Mouse (Mus musculus) intestine, embryonic 16.5 days (tissue): ENCODE data around the gene Adamts3. TPM values are rescaled to one million over a fixed set of nuclear protein-coding genes. Genes with fewer than 3 reads are reported as not detected.

Experiments used
- ATAC-seq: fragments of 200-750 bp; cut with Nextera tagmentation; 2 replicates; pipeline ENCODE4 v1.8.0; 2017; ENCODE audit warnings: moderate TSS enrichment, moderate library complexity
- H3K27ac ChIP-seq: fragments of 300-500 bp; sonication (generic); 2 replicates; pipeline ENCODE4 v1.5.1; 2014; ENCODE audit warnings: mild to moderate bottlenecking, low read length
- H3K27me3 ChIP-seq: fragments of 300-500 bp; sonication (generic); replicated peaks from 2 replicates; pipeline ENCODE4 v1.6.1; 2014; ENCODE audit warnings: low read length, control low read depth, mixed read lengths; ENCODE audit not compliant: control insufficient read depth, insufficient read depth
- H3K36me3 ChIP-seq: fragments of 300-500 bp; sonication (generic); 2 replicates; pipeline ENCODE4 v1.6.1; 2014; ENCODE audit warnings: low read length, control low read depth; ENCODE audit not compliant: control insufficient read depth, insufficient read depth
- H3K4me1 ChIP-seq: fragments of 300-500 bp; sonication (generic); 2 replicates; pipeline ENCODE4 v1.6.1; 2014; ENCODE audit warnings: low read length, control low read depth, mixed read lengths; ENCODE audit not compliant: control insufficient read depth, insufficient read depth
- H3K4me2 ChIP-seq: fragments of 300-500 bp; sonication (generic); 2 replicates; pipeline ENCODE4 v1.6.1; 2014; ENCODE audit warnings: low read depth, low read length, control low read depth
- H3K4me3 ChIP-seq: fragments of 300-500 bp; sonication (generic); 2 replicates; pipeline ENCODE4 v1.5.1; 2014; ENCODE audit warnings: mild to moderate bottlenecking, low read length
- H3K9ac ChIP-seq: fragments of 300-500 bp; sonication (generic); 2 replicates; pipeline ENCODE4 v1.6.1; 2014; ENCODE audit warnings: low read depth, low read length
- H3K9me3 ChIP-seq: fragments of 300-500 bp; sonication (generic); 2 replicates; pipeline ENCODE4 v1.6.1; 2016; ENCODE audit warnings: low read length, control low read depth; ENCODE audit not compliant: control insufficient read depth
- WGBS: fragments of 180-500 bp; shearing (Covaris S2); extraction: QIAGEN DNeasy Blood & Tissue Kit; methylation state at CpG from one replicate; pipeline ENCODE4 v1.1.7; 2014; 5-methylcytosine and 5-hydroxymethylcytosine counted together
- polyA plus RNA-seq: library from polyadenylated mRNA; unstranded; fragments of >200 nt; fragmentation: Nextera tagmentation; extraction: Ambion mirVana; gene quantifications from 2 replicates; pipeline ENCODE4 v1.2.1, GENCODE M21; 2015

The Adamts3 gene
- polyA plus RNA-seq, 1 experiment from 2014 or later, result 1.5 TPM

- Histone ChIP-seq H3K27ac (no peak overlapping the region), H3K4me3 (no peak overlapping the region), H3K4me1 (no peaks in the 10 kb centered on the region), H3K9me3 (no peaks in the 10 kb centered on the region), H3K9ac (no peak overlapping the region), H3K27me3 (no peaks in the 10 kb centered on the region), H3K36me3 (no peaks in the 10 kb centered on the region), H3K4me2 (no peak overlapping the region)
- 40% methylated on average over 1 of the region's 1 CpGs for WGBS
- ATAC-seq, result peak; percentile 75
Measured at GRCm38 (mm10) chr5:89631599-89631998, 251.5 kb downstream of the Adamts3 start.
